Mouse (Mus musculus): Measurements from ENCODE around the gene Etv5. TPM values are rescaled to one million over a fixed set of nuclear protein-coding genes. Genes with fewer than 3 reads are reported as not detected.
A peak's percentile ranks its signal among the peaks of the same experiment; 100 is the strongest.
"Not testable (repeated sequence)": the region's sequence is repeated elsewhere in the genome, so short reads cannot be mapped to it uniquely, and the experiment has no call there.

Gene Etv5
- polyA plus RNA-seq, 1 experiment from 2014 or later, result 45.8 TPM

DNA sequence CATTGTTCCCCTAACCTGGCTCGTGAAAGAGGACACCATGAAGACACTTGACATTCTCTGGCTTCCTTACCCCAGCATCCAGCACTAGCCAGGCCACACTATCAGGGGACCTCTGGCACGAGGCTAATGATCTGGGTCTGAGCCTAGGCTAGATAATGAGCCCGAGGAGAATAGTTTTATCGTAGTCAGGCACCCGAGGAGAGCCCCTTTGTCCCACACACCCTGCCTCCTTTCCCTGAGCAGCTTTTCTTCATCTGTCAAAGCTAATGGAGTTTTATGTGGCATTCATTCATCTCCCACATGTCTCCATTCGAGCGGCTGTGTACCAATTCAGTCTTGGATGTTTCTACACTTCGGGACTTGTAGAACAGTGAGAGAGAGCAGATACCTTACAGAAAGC, 59.5 kb downstream of the Etv5 start:
- no peak for DNase-seq (ENCODE audit: extremely low spot score, low spot score)
- peaks cover 27% of the 10 kb centered on the region for H3K4me1 ChIP-seq
- H3K9me3 ChIP-seq, result no peaks in the 10 kb centered on the region
- H3K27me3 ChIP-seq (ENCODE audit: poor library complexity, severe bottlenecking), result no peaks in the 10 kb centered on the region
- no peak overlapping the region for H3K27ac ChIP-seq
- peaks cover 24% of the 10 kb centered on the region for H3K36me3 ChIP-seq (replicated peaks)
- 37% methylated on average over 8 of the region's 8 CpGs for WGBS
- H3K4me3 ChIP-seq, result no peak overlapping the region

DNA sequence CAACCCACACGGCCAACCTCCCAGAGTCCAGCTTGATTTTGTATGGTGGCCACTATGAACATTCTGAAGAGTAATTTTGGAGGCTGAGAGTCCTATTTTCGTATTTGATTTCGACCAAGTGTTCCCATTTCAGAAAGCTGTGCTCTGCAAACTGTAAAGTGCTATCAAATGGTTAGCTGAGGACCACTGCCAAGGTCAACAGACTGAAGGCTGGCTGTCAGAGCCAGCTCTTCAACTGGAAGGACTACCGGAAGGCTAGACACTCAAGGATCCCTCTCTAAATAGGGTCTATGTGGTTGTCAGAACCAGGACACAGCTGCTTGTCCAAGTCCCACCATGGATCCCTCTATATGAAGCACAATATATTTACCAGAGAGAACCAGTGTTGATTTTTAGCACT, 60.2 kb downstream of the Etv5 start:
- Histone ChIP-seq H3K27ac (no peak overlapping the region), H3K27me3 (ENCODE audit: poor library complexity, severe bottlenecking) (no peaks in the 10 kb centered on the region), H3K9me3 (no peaks in the 10 kb centered on the region), H3K4me1 (peaks cover 27% of the 10 kb centered on the region), H3K36me3 (replicated peaks) (peaks cover 18% of the 10 kb centered on the region), H3K4me3 (no peak overlapping the region)
- 94% methylated on average over 4 of the region's 4 CpGs for WGBS
- DNase-seq (ENCODE audit: extremely low spot score, low spot score), result no peak

DNA sequence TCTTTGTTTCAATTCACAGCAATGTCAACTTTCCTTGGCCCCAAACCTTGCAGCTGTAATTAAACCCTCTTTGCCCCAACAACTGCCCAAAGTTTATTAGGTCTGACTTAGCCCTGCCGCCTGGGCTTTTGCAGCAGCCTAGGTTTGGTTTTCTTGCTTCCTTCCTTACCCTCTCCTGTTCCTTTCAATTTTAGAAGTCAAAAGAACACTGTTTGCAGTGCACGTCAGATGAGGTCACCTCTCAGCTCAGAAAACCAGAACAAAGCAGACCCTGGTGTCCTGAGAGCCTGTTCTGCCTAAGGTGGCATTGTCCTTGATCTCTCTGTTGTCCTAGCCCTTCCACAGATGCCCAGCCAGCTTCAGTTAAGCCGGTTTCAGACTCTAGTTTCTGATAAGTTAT, 61.8 kb downstream of the Etv5 start:
- Histone ChIP-seq H3K4me1 (peaks cover 31% of the 10 kb centered on the region), H3K36me3 (replicated peaks) (peaks cover 4% of the 10 kb centered on the region; the same call in 1 of the 2 replicates), H3K9me3 (no peaks in the 10 kb centered on the region), H3K4me3 (no peak overlapping the region), H3K27ac (no peak overlapping the region), H3K27me3 (ENCODE audit: poor library complexity, severe bottlenecking) (no peaks in the 10 kb centered on the region)
- no peak for DNase-seq (ENCODE audit: extremely low spot score, low spot score)
- WGBS, result 65% methylated on average over 3 of the region's 3 CpGs

DNA sequence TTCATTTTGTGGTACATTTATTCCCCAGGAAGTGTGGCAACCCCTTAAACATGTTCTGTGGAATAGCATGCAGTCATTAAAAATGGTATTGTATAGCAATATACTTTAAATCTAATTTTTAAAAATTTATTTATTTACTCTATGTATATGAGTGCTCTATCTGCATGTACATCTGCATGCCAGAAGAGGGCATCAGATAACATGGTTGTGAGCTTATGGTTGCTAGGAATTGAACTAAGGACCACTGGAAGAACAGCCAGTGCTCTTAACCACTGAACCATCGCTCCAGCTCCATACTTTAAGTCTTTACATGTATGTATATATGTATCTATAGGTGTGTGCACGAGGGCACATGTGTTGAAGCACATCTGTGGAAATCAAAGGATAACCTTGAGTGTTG, 64.6 kb downstream of the Etv5 start:
- Histone ChIP-seq H3K36me3 (replicated peaks) (no peaks in the 10 kb centered on the region), H3K4me3 (no peak overlapping the region), H3K27ac (no peak overlapping the region), H3K27me3 (ENCODE audit: poor library complexity, severe bottlenecking) (no peaks in the 10 kb centered on the region), H3K9me3 (no peaks in the 10 kb centered on the region), H3K4me1 (peaks cover 25% of the 10 kb centered on the region)
- 65% methylated on average over 2 of the region's 2 CpGs for WGBS
- no peak for DNase-seq (ENCODE audit: extremely low spot score, low spot score)

DNA sequence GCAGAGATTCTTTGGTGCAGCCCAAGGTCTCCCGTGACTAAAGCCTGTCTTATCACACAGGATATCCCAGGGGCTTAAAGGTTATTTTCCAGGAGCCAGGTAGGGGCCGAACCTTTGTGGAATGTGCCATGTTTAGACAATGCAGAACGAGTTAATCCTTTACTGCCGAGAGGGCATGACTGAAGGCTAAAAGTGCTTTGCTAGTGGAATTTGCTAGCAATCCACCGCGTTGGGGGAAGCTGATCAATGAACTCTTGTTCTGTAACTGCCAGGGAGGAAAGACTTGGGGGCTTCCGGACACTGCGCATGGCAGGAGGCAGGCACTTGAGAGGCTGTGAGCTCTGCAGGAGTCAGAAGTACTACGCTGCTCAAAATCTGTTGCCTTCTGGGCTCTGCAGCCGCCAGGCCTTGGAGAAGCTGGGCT, 66.8 kb downstream of the Etv5 start:
- H3K4me1 ChIP-seq, result peaks cover 13% of the 10 kb centered on the region
- H3K27me3 ChIP-seq (ENCODE audit: poor library complexity, severe bottlenecking), result no peaks in the 10 kb centered on the region
- no peak overlapping the region for H3K4me3 ChIP-seq
- H3K36me3 ChIP-seq (replicated peaks), result no peaks in the 10 kb centered on the region
- H3K27ac ChIP-seq, result peak overlapping the region; percentile 58; the same call in 1 of the 2 replicates
- peak; percentile 25 for DNase-seq (ENCODE audit: extremely low spot score, low spot score)
- WGBS, result 13% methylated on average over 10 of the region's 10 CpGs
- H3K9me3 ChIP-seq, result no peaks in the 10 kb centered on the region

DNA sequence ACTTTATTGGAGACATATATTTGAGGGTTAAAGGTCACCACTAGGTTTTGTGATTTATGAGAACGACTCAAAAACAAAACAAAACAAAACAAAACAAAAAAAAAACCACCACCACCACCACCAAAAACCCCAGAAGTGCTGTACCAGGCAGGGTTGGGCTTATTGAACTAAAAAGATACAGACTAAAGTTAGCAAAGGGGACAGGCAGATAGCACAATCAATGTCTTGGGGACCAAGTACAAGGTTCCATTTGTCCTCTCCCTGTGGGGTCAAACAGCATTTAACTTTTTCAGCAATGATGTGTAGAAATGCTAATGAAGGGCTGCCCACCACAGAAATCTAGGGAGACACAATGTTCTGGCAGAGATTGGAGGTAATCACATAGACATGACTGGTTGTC, 67.3 kb downstream of the Etv5 start:
- Histone ChIP-seq H3K4me1 (peaks cover 9% of the 10 kb centered on the region), H3K9me3 (no peaks in the 10 kb centered on the region), H3K27me3 (ENCODE audit: poor library complexity, severe bottlenecking) (no peaks in the 10 kb centered on the region), H3K36me3 (replicated peaks) (no peaks in the 10 kb centered on the region), H3K4me3 (no peak overlapping the region), H3K27ac (no peak overlapping the region)
- no peak for DNase-seq (ENCODE audit: extremely low spot score, low spot score)
- 69% methylated on average over 1 of the region's 1 CpGs for WGBS

DNA sequence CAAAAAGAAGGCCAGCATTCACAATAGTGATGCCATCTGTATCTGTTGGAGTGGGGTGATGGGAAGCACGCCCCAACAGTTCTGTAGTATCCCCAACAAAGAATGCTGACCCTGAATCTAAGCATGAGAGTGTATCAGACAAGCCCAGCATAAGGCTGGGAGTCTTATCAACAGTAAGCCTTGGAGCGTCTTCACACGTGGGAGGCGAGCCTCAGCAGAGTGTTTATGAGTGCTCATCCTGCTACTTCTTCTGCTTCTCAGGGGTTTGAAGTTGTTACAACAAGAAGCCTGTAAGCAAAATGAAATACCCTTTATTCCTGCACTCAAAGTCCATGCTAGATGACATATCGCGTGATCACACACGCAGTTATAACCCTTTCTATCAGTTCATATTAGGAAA, 72.4 kb downstream of the Etv5 start:
- WGBS, result 90% methylated on average over 7 of the region's 7 CpGs
- Histone ChIP-seq H3K27ac (no peak overlapping the region), H3K27me3 (ENCODE audit: poor library complexity, severe bottlenecking) (no peaks in the 10 kb centered on the region), H3K4me1 (no peaks in the 10 kb centered on the region), H3K9me3 (no peaks in the 10 kb centered on the region), H3K36me3 (replicated peaks) (no peaks in the 10 kb centered on the region), H3K4me3 (no peak overlapping the region)
- no peak for DNase-seq (ENCODE audit: extremely low spot score, low spot score)

DNA sequence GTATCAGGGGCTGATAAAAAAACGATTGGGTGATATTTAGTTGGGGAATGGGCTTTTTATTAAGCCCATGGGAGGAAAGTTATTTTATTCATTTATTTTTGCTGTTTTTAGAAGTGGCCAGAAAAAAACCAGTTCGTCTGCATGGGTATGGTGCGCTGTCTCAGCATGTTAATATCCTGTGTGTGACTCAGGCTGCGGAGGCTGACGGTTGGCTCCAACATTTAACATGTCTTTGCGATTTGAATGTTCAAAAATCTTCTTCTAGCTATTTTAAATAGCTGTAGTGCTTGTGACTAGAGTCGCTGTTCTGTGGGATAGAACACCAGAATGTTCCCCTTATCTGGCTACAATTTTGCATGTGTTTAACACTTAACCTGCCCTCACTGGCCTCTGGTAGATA, 73.5 kb downstream of the Etv5 start:
- Histone ChIP-seq H3K9me3 (no peaks in the 10 kb centered on the region), H3K4me1 (no peaks in the 10 kb centered on the region), H3K27ac (no peak overlapping the region), H3K4me3 (no peak overlapping the region), H3K27me3 (ENCODE audit: poor library complexity, severe bottlenecking) (no peaks in the 10 kb centered on the region), H3K36me3 (replicated peaks) (no peaks in the 10 kb centered on the region)
- WGBS, result 86% methylated on average over 7 of the region's 7 CpGs
- no peak for DNase-seq (ENCODE audit: extremely low spot score, low spot score)

DNA sequence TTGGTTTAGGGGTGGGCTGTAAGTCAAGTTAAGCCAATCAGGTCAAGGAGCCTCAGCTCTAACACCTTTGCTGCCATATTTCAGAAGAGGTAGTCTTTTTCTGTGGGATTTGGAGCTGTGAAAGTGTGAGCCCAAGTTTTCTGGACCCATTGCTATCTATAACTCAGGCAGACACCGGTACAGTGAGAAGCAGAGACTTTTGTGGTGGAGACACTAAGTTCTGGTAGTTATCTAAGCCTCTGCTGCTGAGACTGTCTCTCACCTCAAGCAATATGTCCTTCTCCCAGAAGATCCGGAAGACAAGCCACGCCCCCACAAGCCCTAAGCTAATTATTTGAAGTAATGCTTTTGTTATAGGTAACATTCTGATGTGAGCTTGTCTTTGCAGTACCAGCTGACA, 73.9 kb downstream of the Etv5 start:
- H3K9me3 ChIP-seq, result no peaks in the 10 kb centered on the region
- no peaks in the 10 kb centered on the region for H3K27me3 ChIP-seq (ENCODE audit: poor library complexity, severe bottlenecking)
- H3K27ac ChIP-seq, result no peak overlapping the region
- no peak overlapping the region for H3K4me3 ChIP-seq
- H3K36me3 ChIP-seq (replicated peaks), result no peaks in the 10 kb centered on the region
- 77% methylated on average over 3 of the region's 3 CpGs for WGBS
- no peaks in the 10 kb centered on the region for H3K4me1 ChIP-seq
- no peak for DNase-seq (ENCODE audit: extremely low spot score, low spot score)

DNA sequence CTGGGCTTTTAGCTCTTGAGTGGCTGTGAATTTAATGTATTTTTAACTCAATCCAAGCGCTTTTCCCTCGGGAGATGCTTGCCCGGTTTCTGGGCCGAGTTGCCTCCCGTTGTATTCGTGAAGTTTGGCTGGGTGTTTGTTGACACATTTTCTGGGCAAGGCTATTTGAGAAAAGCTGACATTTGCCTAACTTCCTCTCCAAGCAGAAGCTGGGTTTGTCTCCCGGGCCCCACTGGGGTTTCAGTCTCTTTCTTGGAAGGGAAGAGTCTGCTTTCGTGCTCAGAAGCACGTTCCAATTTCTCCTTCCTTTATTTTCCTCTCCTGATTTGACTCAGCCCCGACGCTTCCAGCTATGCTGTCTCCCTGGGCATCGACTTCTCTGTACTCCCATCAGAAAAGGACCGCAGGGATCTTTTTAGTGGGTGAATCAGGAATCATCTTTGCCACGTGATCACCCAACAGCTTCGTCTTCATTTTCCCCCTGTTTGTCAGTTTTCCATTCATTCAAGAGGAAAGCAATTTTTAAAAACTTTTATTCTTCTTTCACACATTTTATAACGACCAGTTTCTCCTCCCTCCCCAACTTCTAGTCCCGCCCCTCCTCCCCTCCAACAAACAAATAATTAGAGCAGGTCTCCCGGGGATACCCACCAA, 80.7 kb downstream of the Etv5 start:
- no peak overlapping the region for H3K4me3 ChIP-seq
- H3K36me3 ChIP-seq (replicated peaks), result no peaks in the 10 kb centered on the region
- no peaks in the 10 kb centered on the region for H3K27me3 ChIP-seq (ENCODE audit: poor library complexity, severe bottlenecking)
- H3K9me3 ChIP-seq, result no peaks in the 10 kb centered on the region
- 33% methylated on average over 18 of the region's 18 CpGs for WGBS
- DNase-seq (ENCODE audit: extremely low spot score, low spot score), result no peak
- H3K4me1 ChIP-seq, result peaks cover 15% of the 10 kb centered on the region
- 0 out of 2 replicates have a peak overlapping the region, but pooled peaks have one; percentile 15 for H3K27ac ChIP-seq

DNA sequence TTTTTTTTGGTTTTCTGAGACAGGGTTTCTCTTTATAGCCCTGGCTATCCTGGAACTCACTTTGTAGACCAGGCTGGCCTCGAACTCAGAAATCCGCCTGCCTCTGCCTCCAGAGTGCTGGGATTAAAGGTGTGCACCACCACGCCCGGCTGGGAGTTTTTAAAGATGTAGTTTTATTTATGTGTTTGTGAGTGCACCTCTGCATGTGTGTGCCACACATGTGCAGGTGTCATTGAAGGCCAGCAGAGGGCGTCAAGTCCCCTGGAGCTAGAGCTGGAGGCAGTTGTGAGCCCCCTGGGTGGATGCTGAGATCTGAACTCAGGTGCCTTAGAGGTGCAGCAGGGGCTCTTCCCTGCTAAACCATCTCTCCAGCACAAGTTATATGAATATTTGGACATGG, 85.3 kb downstream of the Etv5 start:
- not testable (repeated sequence) for H3K9me3 ChIP-seq; H3K27me3 ChIP-seq (ENCODE audit: poor library complexity, severe bottlenecking); H3K4me3 ChIP-seq; DNase-seq (ENCODE audit: extremely low spot score, low spot score); H3K36me3 ChIP-seq (replicated peaks); H3K4me1 ChIP-seq; H3K27ac ChIP-seq
- 89% methylated on average over 5 of the region's 5 CpGs for WGBS

DNA sequence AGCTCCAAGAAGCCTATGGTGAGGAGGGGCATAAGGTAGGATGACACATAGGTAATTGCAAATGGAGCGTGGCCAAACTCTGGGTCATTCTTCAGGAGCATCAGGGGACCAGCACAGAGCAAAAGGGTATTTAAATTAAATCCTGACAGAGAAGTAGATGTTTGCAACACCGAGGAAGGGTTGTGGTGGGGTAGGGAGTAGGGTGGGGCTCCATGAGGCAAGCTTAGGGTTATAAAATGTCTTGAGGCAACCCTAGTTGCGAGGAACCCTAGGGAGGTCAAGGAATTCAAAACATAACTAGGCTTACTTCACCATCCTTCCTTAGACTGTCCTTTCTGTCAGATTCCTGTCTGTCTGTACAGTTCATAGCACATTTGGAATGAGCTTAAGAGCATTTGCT, 85.9 kb downstream of the Etv5 start:
- no peak overlapping the region for H3K4me3 ChIP-seq
- H3K27ac ChIP-seq, result no peak overlapping the region
- H3K36me3 ChIP-seq (replicated peaks), result no peaks in the 10 kb centered on the region
- no peaks in the 10 kb centered on the region for H3K27me3 ChIP-seq (ENCODE audit: poor library complexity, severe bottlenecking)
- no peak for DNase-seq (ENCODE audit: extremely low spot score, low spot score)
- WGBS, result 86% methylated on average over 3 of the region's 3 CpGs
- peaks cover 9% of the 10 kb centered on the region for H3K4me1 ChIP-seq
- no peaks in the 10 kb centered on the region for H3K9me3 ChIP-seq

DNA sequence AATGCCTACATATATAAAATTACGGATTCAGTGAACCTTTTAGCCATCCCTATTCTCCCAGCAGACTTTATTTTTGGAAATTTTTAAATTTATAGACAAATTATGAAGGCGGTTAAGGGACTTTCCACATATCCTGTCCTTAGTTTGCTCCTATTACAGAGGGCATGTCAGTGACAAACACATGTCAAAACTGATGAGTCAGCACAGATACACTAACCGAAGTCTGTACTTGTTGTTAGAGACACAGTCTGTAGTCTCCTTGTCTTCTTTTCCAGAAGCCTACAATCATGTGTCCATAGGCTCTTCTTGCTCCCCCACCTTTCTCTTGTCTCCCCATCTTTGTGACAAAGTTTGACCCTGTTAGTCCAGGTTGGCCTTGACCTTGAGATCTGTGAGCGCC, 88.3 kb downstream of the Etv5 start:
- DNase-seq (ENCODE audit: extremely low spot score, low spot score), result no peak
- H3K9me3 ChIP-seq, result no peaks in the 10 kb centered on the region
- H3K27me3 ChIP-seq (ENCODE audit: poor library complexity, severe bottlenecking), result no peaks in the 10 kb centered on the region
- H3K4me1 ChIP-seq, result peaks cover 8% of the 10 kb centered on the region
- H3K36me3 ChIP-seq (replicated peaks), result no peaks in the 10 kb centered on the region
- WGBS, result 96% methylated on average over 4 of the region's 4 CpGs
- no peak overlapping the region for H3K27ac ChIP-seq
- H3K4me3 ChIP-seq, result no peak overlapping the region

DNA sequence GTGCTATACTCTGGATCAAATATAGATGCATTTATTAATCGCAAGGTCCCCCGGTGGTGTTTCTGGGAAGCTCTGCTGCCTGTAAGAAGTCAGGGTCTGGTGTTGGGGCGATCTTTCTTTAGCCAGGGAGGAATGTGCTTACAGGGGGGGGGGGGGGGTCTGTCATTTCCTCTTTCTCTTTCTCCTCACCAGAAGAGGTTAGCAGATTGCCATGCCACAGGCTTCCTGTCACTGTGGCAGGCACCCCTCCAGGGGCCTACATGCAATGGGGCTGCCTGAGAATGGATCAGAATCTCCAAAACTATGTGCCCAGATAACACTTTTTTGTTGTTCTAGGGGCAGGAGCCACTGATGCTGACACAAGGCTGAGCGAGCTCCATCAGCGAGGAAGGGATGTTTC, 89.7 kb downstream of the Etv5 start:
- Histone ChIP-seq H3K27me3 (ENCODE audit: poor library complexity, severe bottlenecking) (no peaks in the 10 kb centered on the region), H3K36me3 (replicated peaks) (no peaks in the 10 kb centered on the region), H3K9me3 (no peaks in the 10 kb centered on the region), H3K27ac (no peak overlapping the region), H3K4me1 (peaks cover 8% of the 10 kb centered on the region), H3K4me3 (no peak overlapping the region)
- DNase-seq (ENCODE audit: extremely low spot score, low spot score), result no peak
- 87% methylated on average over 5 of the region's 5 CpGs for WGBS
